Mouse (Mus musculus) brain, embryonic 14.5 days (tissue): ENCODE results near the gene Enoph1.

ENCODE experiments used
- CTCF ChIP-seq: fragments of 200-500 bp; IDR thresholded peaks from 2 replicates; pipeline ENCODE4 v1.5.1; 2012; ENCODE audit warnings: inconsistent platforms, mild to moderate bottlenecking, moderate library complexity, borderline replicate concordance; ENCODE audit not compliant: insufficient read depth, insufficient read length; ENCODE audit errors: extremely low read depth
- POLR2A ChIP-seq: fragments of 200-500 bp; IDR thresholded peaks from 2 replicates; pipeline ENCODE4 v1.6.1; 2012; ENCODE audit warnings: mild to moderate bottlenecking, inconsistent platforms, borderline replicate concordance; ENCODE audit not compliant: poor library complexity, insufficient read depth, insufficient read length, severe bottlenecking; ENCODE audit errors: extremely low read depth

GRCm38 (mm10) chr5:100024403-100024802, 15.4 kb upstream of the Enoph1 start:
- TF ChIP-seq CTCF = no peak
- no peak for TF ChIP-seq POLR2A
